Mouse (Mus musculus): ENCODE data around the gene Bmp2k.

DNA sequence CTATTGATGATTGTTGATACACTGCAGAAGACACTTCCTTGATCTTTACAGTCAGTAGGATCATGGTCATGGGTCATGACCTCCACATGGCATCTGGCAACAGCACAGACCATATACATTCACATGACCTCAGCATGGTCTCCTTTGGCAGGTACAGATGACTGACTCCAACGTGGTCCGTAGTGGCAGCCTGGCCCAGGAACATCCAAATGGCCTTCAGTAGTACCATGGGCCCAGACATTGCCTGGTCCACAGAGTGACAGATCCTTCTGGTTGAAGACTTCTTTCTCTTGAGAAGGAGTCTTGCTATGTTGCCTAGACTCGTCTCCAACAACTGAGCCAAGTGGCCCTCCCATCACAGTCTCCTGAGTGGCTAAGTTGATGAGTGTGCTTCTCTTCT, 10.6 kb upstream of the Bmp2k start:
- TF ChIP-seq POLR2A (IDR thresholded peaks at IDR 0.05; ENCODE audit: borderline replicate concordance, extremely low read depth, insufficient read depth, insufficient read length, poor library complexity, severe bottlenecking) (no peak), CTCF (IDR thresholded peaks at IDR 0.05; ENCODE audit: borderline replicate concordance, extremely low read depth, insufficient read depth, insufficient read length) (no peak)

Measured in brain, embryonic 14.5 days (tissue).